Comparison of ENCODE assay signal across 15 mouse cellular contexts in the genomic region with DNA sequence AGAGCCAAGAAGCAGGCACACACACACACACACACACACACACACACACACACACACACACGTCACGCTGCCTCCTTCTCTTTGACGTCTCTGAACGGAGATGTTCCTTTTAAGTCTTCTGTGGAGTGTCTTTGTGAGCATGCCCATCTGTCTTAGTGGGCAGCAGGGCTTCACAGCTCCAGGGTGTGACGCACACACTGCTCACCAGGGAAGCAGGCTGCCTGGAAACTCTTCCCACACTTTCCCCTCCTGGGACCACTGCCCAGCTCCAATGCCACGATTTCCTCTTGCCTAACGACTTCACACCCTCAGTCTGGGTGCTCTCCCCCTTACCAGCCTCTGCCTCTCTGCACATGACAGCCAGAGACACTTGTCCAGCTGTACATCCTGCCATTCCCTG. TPM values are rescaled to one million over a fixed set of nuclear protein-coding genes. Genes with fewer than 3 reads are reported as not detected.
DNase-seq lines count a peak whose midpoint lies in the region; ATAC-seq and TF ChIP-seq lines count a peak whose summit lies in the region.
"Had no signal": no experiment of that assay in that cellular context is flagged by ENCODE, and none has a peak within 500 bp of the region (broad histone marks: within the 10 kb centered on the region; RNA-seq: fewer than 3 reads in every experiment).

No protein-coding gene starts in this region.

- no peak overlapping the region for H3K27ac ChIP-seq in neural tube, embryonic 15.5 days (replicated peaks)
- H3K27ac ChIP-seq in kidney, adult 2 months (ENCODE audit: insufficient read depth, low read depth, low read length) = no peak overlapping the region
- H3K27ac ChIP-seq: embryonic facial prominence, embryonic 12.5 days; limb, embryonic 15.5 days had no signal

- H3K4me2 ChIP-seq in neural tube, embryonic 15.5 days = no peak overlapping the region
- H3K4me2 ChIP-seq: embryonic facial prominence, embryonic 12.5 days; limb, embryonic 15.5 days had no signal

- TF ChIP-seq CTCF in kidney, adult 2 months (conservative IDR thresholded peaks at IDR 0.05; ENCODE audit: insufficient read depth, insufficient read length, low read depth, low read length) = no peak

- no peak for TF ChIP-seq POLR2A in kidney, adult 2 months (IDR thresholded peaks at IDR 0.05; ENCODE audit: low read depth, low read length)

- WGBS in neural tube, embryonic 15.5 days = 60% methylated on average over 7 of the region's 7 CpGs
- 70% methylated on average over 7 of the region's 7 CpGs for WGBS in kidney, adult 2 months

- DNase-seq in neural tube, embryonic 10.5 days (ENCODE audit: extremely low spot score, low spot score) = no peak
- DNase-seq in frontal cortex, postnatal 10 days (ENCODE audit: low spot score in 2 of 2) = peak; percentile 68 to 84
- peak; percentile 47 to 56 for DNase-seq in layer of hippocampus, postnatal 36 days
- peak; percentile 85 to 93 for DNase-seq in right cerebral cortex, postnatal 36 days (ENCODE audit: low spot score in 2 of 2)
- DNase-seq in gastrocnemius, postnatal 4 days (ENCODE audit: low spot score in 2 of 2) = no peak
- DNase-seq in kidney, adult 2 months = no peak
- no peak for DNase-seq in gastrocnemius, postnatal 25 days
- DNase-seq: cerebellum, adult 2 months; gastrocnemius, postnatal 36 days; heart, postnatal 14 days; kidney, adult 11 months; thymus, postnatal 14 days had no signal

- H3K9me3 ChIP-seq in neural tube, embryonic 15.5 days (replicated peaks) = no peaks in the 10 kb centered on the region
- H3K9me3 ChIP-seq: embryonic facial prominence, embryonic 12.5 days; limb, embryonic 15.5 days had no signal

- 0 out of 2 replicates have a peak, but pooled peaks have one; percentile 35 for ATAC-seq in neural tube, embryonic 15.5 days (ENCODE audit: low FRiP score)

- H3K4me3 ChIP-seq in neural tube, embryonic 15.5 days (replicated peaks) = no peak overlapping the region
- H3K4me3 ChIP-seq in kidney, adult 2 months (ENCODE audit: insufficient read depth, low read depth, low read length) = no peak overlapping the region
- H3K4me3 ChIP-seq: embryonic facial prominence, embryonic 12.5 days; limb, embryonic 15.5 days had no signal

- H3K4me1 ChIP-seq in neural tube, embryonic 15.5 days = peaks cover 16% of the 10 kb centered on the region
- H3K4me1 ChIP-seq in kidney, adult 2 months (ENCODE audit: control insufficient read depth, insufficient read depth, low read length) = no peaks in the 10 kb centered on the region

- no peak overlapping the region for H3K9ac ChIP-seq in neural tube, embryonic 15.5 days (replicated peaks)
- H3K9ac ChIP-seq: embryonic facial prominence, embryonic 12.5 days; limb, embryonic 15.5 days had no signal

- H3K27me3 ChIP-seq in neural tube, embryonic 15.5 days (replicated peaks) = no peaks in the 10 kb centered on the region
- no peaks in the 10 kb centered on the region for H3K27me3 ChIP-seq in kidney, adult 2 months (replicated peaks; ENCODE audit: control insufficient read depth, insufficient read depth, low read length)
- H3K27me3 ChIP-seq: embryonic facial prominence, embryonic 12.5 days; limb, embryonic 15.5 days had no signal

- H3K36me3 ChIP-seq in neural tube, embryonic 15.5 days = peaks cover 24% of the 10 kb centered on the region; the same call in 1 of the 2 replicates
- no peaks in the 10 kb centered on the region for H3K36me3 ChIP-seq in kidney, adult 2 months (ENCODE audit: control insufficient read depth, insufficient read depth, low read length)

RNA-seq across cellular contexts. Expression of a gene that starts 52.5 kb away (rescaled TPM):
- 34.9 and 38.5 TPM in 2 replicates for polyA plus RNA-seq in neural tube, embryonic 15.5 days (2015; fragmentation: Nextera tagmentation; extraction: Ambion mirVana)
- 10 to 100 TPM; 34.7 to 34.9 TPM for total RNA-seq in layer of hippocampus, postnatal 36 days (2021)
- 10 to 100 TPM; 63.5 to 68.8 TPM for total RNA-seq in gastrocnemius, postnatal 4 days (2021)
- 4.6 and 5.4 TPM in 2 replicates for polyA plus RNA-seq in kidney, adult 2 months (2012; rRNA removed)
- 10 to 100 TPM in 1 of 2 experiments, 1 to 10 TPM in 1; 9.3 to 10.5 TPM for total RNA-seq in gastrocnemius, postnatal 25 days (2021)

RNA-seq across cellular contexts. Expression of a gene that starts 55.1 kb away (rescaled TPM):
- polyA plus RNA-seq in neural tube, embryonic 15.5 days (2015; fragmentation: Nextera tagmentation; extraction: Ambion mirVana) = 17.2 and 17.8 TPM in 2 replicates
- 10 to 100 TPM; 10.5 to 12.6 TPM for total RNA-seq in layer of hippocampus, postnatal 36 days (2021)
- total RNA-seq in gastrocnemius, postnatal 4 days (2021) = 10 to 100 TPM; 51.4 to 56.2 TPM
- polyA plus RNA-seq in kidney, adult 2 months (2012; rRNA removed) = 3.7 TPM in 2 replicates
- 1 to 10 TPM; 4.4 to 7.1 TPM for total RNA-seq in gastrocnemius, postnatal 25 days (2021)

Comparison
In these comparisons a context has a peak if more than half of its experiments do, and no peak if none do; other contexts are left out.
1. DNase-seq: peak in frontal cortex, postnatal 10 days (2 of 2), layer of hippocampus, postnatal 36 days (2 of 2) and right cerebral cortex, postnatal 36 days (2 of 2); none in neural tube, embryonic 10.5 days (single experiment), gastrocnemius, postnatal 4 days (0 of 2), kidney, adult 2 months (single experiment) and gastrocnemius, postnatal 25 days (single experiment).